Mouse (Mus musculus) gastrocnemius, postnatal 36 days (tissue): Measurements from ENCODE around the gene Sipa1l1. TPM values are rescaled to one million over a fixed set of nuclear protein-coding genes. Genes with fewer than 3 reads are reported as not detected.

Experiments used
- DNase-seq, 2 experiments: peaks; one replicate each; pipeline ENCODE4 v3.0.0; 2022
- intact Hi-C: fragments of 180-260 bp; cut with DNase I; formaldehyde crosslinking; loops from one replicate; pipeline ENCODE4 v1.15.1; 2025
- long read RNA-seq, 2 experiments: library from polyadenylated mRNA; stranded (forward); transcript quantifications; one replicate each; pipeline ENCODE4 v2.0.0; 2021
- total RNA-seq, 2 experiments: library from RNA; stranded (reverse); gene quantifications; 2 replicates each; pipeline ENCODE4 v1.2.3; 2021

Sipa1l1 gene
- total RNA-seq, result 1 to 10 TPM; 7.7 to 8.0 TPM
- long read RNA-seq, experiment 1, partial matches to known transcripts, result 1 of 3 reads
- long read RNA-seq, experiment 1, other reads (novel, unspliced or antisense), result 2 of 3 reads
- long read RNA-seq, experiment 2, partial matches to known transcripts, result 2 of 5 reads
- long read RNA-seq, experiment 2, other reads (novel, unspliced or antisense), result 3 of 5 reads

DNA sequence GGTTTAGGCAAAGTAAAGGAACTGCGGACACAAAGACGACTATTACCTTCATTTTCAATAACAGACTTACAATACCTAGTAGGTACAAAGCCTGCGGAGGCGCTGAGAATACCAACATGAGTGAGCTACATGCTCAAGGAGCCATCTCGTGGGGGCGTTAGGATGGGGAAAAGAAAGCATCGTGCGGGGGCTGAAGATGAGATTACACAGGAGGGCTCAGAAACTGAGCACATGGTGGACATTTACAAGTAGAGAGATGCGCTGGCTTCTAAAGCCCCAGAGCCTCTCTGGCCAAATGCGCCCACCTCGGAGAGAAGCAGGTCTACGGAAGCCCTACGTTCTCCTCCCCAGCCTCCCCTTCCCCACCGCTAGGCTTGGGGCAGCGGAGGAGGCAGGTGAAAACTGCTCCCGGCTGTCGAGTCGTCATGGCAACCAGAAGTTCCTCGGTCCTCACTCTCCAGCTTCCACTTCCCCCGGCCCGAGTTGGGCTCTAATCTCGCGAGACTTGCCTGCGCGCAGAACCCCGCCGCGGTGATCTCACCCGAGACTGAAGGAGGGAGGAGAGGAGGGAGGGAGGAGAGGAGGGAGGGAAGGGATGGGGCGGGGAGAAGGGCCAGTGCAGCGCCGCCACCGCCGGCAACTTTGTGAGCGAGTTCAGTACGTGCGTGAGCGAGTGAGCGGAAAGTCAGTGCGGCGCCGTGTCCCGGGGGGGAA is at the start of gene Sipa1l1:
Sipa1l1 (plus strand) TSS at position 501 of the 714 bp plus-strand sequence.
- intact Hi-C loops, result loop anchor here (5.0 kb wide), 1 partner anchor 47 kb away; no protein-coding TSS in a partner anchor
- peak; percentile 81 to 92 for DNase-seq

DNA sequence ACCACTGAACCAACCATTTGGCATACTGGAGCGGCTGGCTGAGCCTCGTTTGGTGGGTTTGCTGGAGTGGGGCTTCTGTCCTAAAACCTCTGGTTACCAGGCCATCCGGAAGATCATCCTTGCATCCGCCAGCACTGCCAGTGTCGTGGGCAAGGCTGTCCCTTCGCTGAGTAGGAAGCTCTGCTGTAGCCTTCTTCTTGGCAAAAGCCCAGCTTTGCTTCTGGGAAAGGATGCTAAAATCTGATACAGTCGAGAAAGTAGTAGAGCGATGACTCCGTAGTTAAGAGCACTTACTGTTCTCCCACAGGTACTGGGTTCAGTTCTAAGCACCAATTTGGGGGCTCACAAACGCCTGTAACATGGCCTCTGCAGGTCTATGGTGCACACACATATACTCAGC is 47.2 kb upstream of the Sipa1l1 start:
- intact Hi-C loops, result loop anchor here (5.0 kb wide), 1 partner anchor 45 kb away; the partner anchor contains the start of gene Sipa1l1
- DNase-seq, result no peak

DNA sequence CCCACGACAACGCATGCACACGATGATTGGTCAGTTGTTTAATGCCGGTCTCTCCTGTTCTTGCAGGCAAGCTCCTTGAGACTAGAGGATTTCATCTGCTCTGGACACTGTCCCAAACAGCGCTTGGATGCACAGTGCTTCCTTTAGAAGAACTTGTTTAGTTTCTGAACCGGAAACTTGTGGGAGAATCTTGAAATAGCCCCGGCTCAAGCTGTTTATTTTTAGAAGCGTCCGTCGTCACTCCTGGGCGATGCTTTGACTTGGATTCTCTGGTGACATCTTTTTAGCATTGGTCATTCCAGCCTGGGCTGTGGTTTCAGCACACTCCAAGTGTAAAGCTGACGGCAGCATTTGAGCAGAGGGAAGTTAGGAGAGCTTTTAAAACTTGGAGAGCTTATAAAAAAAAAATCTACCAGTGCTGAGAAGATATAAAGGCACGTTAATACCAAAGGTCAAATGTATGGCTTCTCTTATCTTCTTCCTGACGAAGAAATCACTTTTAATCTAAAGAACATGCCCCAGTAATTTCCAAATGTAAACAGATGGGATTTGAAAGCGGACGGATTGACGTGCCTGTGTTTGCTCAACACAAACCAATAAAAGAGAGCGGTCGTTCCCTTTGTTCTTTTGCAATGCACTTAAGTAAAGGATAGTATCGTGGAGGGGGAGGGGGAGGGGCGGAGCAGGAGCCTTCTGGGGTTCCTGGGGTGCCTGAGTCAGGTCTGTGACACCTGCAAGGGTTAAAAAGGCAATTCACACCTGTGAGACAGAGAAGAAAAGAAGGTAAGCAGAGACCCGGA is 46.5 kb upstream of the Sipa1l1 start:
- intact Hi-C loops, result loop anchor here (5.0 kb wide), 1 partner anchor 45 kb away; the partner anchor contains the start of gene Sipa1l1
- DNase-seq, result peak; percentile 31 to 33

DNA sequence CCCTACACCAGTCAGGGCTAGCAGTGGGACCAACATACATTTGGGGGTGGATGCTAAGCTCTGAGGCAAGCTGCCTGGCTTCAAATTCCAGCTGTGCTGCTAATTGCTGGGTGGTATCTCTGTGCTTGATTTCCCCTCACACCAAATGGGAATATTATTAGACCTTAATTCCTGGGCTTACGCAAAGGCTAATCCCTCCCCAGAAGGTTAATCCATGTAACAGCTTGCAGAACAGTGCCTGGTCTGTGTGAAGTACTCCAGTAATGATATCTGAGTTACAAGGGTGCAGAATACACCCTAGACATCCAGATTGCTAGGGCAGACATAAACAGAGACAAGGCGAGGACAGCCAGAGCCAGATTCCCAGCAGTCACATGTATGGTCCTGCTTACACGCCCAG is 42.3 kb upstream of the Sipa1l1 start:
- DNase-seq, result no peak
- intact Hi-C loops, result no loop called here

DNA sequence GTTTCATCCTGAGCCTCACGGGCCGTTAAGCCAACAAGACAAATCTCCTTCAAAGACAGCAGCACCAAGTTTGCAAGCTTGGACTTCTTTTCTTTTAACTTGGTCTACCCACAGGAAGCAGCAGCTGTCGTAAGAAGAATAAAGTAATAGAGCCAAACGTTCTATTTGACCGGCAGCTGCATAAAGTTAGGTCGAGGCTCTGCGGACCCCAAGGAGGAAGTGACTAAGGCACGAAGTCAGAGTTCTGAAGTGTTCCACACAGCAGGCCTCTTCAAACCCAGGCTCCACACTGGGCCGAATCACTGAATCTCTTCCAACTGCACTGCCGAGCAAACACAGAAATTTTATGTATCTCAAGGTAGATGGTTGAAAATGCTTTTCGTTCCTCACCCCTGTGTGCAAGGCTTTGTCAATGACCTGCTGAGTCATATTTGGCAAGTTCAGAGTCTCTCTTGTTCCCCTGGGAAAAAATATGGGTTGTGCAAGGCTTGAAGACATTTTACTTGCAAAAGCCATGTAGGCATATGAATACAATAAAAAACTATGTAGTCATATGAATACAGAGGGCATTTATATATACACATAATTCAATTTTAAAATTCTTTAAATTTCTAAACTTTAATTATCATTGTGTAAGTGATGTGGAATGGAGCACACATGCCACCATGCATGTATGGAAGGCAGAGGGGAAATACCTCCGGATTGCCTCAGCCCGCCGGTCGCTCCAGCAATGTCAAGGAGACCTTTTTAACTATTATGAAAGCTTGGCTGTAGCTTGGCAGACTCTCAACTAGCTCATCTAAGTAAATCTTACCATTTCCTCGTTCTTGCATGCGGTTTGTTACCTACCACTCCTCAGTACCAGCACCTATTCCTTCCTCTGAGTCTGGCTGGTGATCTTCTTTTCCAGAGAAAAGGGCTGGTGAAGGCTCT is 29.6 kb upstream of the Sipa1l1 start:
- no peak for DNase-seq
- intact Hi-C loops, result no loop called here

DNA sequence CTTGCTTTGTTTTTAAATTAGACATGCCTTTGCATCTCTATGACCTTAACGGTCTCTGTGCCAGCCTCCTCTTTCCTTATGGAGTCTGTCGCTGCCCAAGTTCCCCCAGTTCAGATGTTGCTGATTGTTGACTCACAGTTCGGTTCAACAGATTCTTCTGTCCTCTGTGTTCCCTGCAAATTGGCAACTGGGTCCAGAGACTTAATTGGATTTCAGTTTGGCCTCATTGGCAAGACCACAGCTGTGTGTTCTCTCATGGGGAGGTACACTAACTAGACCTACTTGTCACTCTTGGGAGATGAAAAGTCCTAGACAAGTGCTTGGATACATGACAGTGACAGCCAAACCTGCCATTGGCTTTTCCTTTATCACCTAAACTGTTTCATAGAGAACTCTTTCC is 25.7 kb upstream of the Sipa1l1 start:
- DNase-seq, result no peak
- intact Hi-C loops, result no loop called here

DNA sequence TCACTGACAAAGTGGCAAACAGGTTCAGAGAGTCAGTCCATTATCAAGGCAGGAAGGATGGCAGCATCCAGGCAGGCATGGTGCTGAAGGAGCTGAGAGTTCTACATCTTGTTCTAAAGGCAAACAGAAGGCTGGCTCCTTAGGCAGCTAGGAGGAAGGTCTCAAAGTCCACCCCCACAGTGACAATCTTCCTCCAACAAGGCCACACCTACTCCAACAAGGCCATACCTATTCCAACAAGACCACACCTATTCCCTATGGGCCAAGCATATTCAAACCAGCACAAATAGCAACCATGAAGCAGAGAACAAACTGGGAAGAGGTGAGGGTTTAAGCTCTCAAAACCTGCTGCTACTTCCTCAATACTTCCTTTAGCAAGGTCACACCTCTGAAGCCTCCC is 23.9 kb upstream of the Sipa1l1 start:
- no peak for DNase-seq
- intact Hi-C loops, result no loop called here

DNA sequence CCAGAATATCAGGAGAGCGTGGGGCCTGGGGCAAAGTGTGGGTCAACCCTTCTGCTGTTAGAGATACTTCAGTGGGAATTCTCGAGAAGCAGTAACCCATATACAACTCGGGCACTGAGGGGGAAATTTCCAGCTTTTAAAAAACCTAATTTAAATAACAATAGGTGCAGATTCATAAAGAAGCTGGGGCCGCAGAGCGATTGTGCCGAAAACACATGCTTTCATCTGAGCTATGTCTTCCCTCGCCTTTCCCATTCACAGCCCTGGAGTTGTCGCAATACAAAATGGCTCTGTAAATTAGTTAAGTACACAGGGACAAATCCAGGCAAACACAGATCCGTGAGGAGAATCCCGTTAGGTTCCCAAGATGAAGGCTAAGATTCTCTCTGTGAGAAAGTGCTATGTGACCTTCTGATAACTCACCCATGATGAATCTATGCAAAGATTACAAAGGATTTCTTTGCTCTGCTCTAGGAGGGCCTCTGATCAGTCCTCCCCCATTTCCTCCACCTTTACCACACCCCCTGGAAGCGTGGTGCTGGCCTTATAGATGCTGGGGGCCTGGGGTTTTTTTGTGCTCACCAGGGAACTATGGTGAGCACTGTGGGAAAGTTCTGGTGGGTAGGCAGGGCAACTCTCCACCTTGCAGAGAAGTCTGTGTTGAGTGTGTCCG is 22.0 kb upstream of the Sipa1l1 start:
- intact Hi-C loops, result no loop called here
- no peak for DNase-seq

DNA sequence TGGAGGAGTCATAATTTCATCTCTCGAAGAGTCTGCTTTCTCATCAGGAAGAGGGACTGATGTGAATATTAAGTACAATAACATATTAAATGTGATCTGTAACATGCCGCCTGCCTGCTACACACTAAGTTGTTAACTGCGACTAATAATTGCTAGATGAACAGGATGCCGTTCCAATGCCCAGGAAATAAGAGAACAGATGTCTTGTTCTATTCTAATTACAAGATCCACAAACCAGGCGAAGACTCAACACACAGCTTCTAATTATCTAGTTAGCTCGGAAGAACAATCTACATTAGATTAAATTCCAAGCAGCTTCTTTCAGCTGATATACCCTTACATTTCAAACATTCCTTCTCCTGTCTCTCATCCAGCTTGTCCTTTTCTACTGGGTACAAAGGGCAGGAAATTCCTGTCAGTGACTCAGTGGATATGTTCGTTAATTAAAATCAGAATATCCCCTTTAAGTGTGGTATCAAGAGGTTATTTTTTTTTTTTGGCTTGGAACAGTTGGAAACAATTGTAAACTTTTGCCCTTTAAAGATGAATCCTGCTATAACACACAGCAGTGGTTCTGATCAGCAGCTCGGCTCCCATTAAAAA is 20.7 kb upstream of the Sipa1l1 start:
- intact Hi-C loops, result no loop called here

DNA sequence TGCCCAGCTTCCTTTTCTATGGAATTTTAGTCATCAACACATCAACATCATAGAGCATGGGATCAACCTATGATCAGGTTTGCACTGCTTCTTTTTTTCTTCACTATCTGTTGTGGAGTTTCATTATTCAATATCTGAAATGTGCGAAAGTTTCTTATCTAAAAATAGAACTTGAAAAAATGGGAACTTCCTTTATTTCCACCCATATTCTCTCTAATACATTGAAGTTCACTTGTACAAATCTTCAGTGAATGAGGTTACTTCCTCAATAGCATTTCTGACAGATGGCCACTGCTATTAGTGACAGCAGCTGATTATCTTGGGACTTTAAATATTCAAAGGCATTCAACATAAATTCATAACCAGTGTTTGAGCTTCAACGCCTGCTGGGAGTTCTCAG is 18.1 kb upstream of the Sipa1l1 start:
- intact Hi-C loops, result no loop called here
- no peak for DNase-seq

More for the DNA sequence above, 20.7 kb upstream of the Sipa1l1 start:
- DNase-seq, result no peak

DNA sequence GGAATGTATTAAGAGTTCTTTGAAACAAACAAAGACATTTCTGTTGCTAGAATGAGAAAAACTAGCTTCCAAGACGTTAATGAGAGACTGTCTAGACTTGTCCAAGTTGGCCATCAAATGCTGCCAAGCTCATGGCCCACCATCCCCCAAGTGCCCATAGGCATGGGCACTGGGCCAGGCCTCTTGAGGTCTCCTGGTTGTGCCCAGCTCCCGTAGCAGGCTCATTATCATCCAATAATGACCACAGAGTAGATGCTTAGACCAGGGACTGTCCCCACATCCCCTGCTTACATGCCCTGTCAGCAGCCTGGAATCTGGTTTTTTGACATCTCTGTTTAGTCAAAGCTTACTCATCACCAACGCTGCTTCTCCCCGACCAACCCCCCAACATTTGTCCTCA is 14.6 kb upstream of the Sipa1l1 start:
- intact Hi-C loops, result no loop called here
- no peak for DNase-seq

DNA sequence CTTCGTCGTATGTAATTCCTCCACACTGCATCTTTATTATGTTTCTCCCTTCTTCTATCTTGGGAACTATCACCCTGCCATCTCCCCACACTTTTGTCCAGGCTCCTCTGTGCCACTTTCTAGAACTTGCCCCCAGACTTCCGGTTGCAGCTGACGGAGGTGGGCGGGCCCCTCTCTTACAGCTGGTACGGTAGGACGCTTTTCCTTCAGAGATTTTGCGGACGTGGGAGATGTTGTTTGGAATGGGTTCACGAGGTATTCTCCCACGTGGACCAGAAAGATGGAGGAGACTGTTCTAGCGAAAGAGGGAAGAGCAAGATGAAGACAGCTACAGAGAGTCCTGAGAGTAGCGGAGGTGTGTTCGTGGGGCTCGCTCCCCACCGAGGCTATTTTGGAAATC is 10.6 kb upstream of the Sipa1l1 start:
- intact Hi-C loops, result no loop called here
- no peak for DNase-seq

DNA sequence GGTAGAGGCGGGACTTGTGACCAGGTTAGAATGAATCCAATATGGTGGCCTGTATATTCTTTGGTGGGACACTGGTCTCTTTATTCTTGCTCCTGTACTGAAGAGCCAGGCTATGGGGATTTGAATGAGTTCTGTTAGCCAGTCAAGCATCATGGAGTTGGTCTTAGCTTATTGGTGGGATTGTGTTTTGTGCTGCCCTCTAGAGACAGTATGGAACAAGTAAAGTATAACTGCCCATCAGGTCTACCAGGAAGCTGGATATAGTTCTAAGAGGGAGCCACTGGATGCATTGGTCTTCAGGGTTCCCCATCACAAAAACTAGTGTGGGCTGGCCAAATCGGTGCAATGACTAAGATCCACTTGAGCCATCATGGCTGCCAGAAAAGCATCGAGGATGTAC is 9.7 kb upstream of the Sipa1l1 start:
- no peak for DNase-seq
- intact Hi-C loops, result no loop called here

DNA sequence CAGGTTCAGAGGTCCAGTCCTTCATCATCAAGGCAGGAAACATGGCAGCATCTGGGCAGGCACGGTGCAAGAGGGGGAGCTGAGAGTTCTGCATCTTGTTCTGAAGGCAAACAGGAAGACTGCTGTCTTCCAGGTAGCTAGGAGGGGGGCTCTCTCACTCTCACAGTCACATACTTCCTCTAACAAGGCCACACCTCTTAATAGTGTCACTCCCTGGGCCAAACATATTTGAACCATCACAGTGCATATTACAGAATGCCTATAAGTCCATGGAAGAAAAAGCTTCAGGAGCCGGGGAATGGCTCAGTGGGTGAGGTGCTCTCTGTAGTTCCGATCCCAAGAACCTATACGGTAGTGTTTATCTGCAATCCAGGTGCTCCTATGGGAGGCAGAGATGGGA is 3.5 kb upstream of the Sipa1l1 start:
- DNase-seq, result no peak
- intact Hi-C loops, result loop anchor here (5.0 kb wide), 1 partner anchor 43 kb away; no protein-coding TSS in a partner anchor

DNA sequence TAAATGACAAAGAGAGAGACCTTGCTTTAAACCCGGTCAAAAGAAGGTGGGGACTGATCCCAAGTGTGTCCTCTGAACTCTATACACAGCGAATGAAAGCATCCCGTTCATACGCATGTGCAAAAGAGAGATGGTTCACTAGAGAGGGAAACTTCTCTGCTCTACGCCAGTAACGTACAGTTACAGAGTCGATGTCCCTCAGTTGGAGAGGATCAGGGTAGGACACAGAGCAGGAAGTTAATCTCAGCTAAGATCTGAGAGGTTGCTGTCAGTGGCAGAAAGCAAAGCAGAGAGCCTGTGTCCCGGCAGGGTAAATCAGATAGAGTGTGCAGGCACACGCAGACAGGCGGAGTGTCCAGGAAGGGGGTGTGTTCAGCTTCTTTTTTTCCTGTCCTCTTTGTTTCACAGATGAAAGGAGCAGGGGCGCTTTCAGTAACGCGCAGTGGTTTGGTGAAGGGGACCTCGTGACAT is 3.0 kb upstream of the Sipa1l1 start:
- no peak for DNase-seq
- intact Hi-C loops, result loop anchor here (5.0 kb wide), 1 partner anchor 44 kb away; no protein-coding TSS in a partner anchor

DNA sequence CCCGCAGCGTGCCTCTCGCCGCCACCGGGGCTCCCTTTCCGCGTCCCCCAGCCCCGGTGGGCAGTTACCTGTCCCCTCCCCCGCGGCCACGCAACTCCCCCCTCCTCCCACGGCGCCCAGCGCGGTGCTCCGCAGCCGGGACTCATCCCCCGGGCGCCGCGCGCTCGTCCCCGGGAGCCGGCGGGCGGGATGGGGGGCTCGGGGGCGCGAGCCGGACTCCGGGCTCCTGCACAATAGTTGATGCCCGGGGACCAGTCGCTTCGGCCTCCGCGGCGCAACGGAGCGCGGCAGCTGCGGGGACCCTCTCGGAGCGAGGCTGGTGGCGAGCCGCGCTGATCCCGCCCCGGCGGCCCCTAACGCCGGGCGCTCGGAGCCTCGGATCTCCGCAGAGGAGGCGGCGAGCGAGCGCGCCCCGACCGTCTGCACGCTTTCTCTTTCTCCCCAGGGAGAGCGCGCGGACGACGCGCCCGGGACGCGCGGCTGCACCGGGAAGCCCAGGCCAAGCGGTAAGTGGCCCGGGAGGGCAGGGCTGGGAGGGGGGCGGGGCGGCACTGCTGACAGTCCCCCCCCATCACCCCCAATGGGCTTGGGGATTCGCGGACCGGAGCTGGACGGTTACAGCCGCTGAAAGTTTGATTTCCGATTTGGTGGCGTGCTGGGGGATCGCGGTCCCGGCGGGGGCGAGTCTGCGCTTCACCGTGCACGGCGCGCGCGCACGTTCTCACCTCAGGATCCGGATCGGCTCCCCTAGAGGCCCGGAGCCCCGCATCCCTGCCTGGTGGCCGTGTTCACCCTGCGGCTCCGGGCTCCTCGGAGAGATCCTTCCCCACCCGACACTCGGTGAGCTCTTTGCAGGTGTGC is 681 bp downstream of the Sipa1l1 start:
- DNase-seq, result peak; percentile 21 to 52
- intact Hi-C loops, result loop anchor here (5.0 kb wide), 2 partner anchors 48 to 298 kb away; no protein-coding TSS in a partner anchor

DNA sequence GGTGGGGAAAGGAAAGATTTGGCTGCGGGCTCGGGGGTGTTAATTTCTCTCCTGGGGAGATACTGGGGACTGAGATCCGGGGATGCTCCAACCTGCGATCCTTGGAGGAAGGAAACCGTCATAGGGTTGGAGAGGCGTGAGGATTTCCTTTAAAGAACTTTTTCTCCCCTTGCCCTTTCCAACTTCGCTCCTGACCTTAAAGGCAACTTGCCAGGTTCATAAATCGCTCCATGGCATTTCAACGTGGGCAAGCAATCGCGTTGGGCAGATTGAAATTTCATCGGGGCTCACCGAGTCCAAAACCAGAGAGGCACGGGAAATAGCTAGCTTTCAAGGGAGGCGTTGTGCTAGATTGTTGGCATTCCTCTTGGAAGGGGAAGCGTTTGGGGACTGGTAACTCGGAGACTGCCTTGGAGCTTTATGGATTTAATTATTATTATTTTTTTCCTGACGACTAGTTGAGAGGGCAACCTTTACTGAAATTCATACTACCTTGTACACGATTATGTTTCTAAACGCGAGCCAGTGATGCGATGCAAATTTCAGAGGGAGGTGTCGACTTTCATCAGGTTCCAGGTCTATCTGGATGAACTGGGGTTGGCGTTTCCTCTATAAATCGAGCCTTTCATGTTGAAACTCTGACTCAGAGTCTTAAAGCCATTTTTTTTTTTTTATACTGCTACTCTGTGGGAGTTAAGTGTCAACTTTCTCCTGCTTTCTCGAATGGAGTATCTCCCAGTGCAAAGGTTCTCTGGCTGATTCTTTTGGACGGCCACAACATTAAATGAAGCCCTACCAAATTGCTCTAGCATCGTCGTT is 1.6 kb downstream of the Sipa1l1 start:
- DNase-seq, result no peak

More for the DNA sequence above, 1.6 kb downstream of the Sipa1l1 start:
- intact Hi-C loops, result loop anchor here (5.0 kb wide), 1 partner anchor 297 kb away; no protein-coding TSS in a partner anchor
